Mouse (Mus musculus): Measurements from ENCODE around the gene Cd84.
"Not testable (repeated sequence)": the region's sequence is repeated elsewhere in the genome, so short reads cannot be mapped to it uniquely, and the experiment has no call there.

Cd84 gene

DNA sequence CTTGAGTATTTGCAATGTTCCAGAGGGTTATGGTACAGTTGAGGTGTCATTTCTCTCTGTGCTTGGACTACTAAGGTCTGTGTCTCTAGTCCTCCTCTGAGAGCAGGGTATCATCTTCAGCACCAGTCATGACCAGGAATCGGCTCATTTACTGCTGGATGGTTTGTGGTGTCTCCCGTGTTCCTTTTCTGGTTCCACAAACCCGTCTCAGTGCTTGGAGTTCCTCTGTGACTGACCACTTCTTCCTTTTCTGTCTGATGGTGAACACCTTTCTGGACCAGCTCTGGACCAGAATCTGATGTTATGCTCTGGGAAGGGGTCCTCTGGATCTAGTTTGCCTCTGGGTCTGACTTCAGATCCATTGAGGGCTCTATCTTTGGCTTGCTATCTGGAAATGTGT, at the start of gene Cd84:
TSS of gene Cd84 (plus strand) at position 210 of the 400 bp plus-strand sequence.
- no peak for DNase-seq (ENCODE audit: low spot score)

DNA sequence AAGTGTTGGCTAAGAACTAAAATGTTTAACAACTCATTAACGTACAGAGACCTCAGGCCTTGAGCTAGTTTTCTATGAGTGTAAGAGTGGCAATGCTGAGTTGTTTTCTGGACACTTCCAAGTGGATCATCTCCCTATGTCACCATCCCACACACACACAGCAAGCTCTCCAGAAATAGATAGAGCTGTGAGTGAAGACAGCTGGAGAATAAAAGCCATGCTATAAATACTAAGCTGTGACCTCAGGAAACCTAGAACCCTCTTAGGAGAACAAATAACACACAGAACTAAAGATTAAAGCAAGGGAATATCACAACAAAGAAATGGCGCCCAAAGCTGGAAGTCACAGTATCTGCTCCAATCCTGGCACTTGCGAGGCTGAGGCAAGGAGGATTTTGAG, 48.0 kb upstream of the Cd84 start:
- no peak for DNase-seq (ENCODE audit: low spot score)

DNA sequence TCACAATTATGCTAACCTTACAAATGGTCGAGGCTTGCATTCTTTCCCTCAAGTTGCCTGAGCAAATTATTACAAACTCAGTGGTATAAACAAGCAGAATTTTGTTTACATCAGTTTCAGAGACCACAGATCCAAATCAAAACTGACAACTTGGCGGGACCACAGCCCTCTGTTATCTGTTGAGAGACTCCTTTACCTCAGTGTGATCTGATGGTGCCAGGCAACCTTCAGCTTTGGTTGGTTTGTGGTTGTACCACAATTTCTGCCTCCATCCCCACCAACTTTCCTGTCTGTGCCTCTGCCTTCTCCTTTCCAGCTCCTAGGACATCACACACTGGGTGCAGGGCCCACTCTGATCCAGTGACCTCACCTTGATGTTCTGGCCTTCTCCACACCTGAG, 43.3 kb upstream of the Cd84 start:
- no peak for DNase-seq (ENCODE audit: low spot score)

DNA sequence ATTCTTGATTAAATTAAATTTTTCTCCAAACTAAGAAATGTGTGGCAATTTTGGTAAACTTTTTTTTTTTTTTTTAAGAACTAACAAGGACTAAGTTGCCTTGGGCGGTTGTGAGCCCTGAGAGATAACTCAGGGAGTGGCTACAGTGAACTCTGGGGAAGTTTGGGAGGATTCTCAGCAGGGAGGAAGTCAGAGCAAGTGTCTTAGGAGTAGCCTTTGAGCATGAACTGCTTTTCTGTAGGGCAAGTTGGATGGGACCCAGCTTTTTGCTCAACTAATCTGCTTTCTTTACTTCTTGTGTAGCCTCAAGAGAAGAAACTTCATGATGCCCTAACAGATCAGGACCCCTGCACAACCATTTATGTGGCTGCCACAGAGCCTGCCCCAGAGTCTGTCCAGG, 41.7 kb upstream of the Cd84 start:
- no peak for DNase-seq (ENCODE audit: low spot score)

DNA sequence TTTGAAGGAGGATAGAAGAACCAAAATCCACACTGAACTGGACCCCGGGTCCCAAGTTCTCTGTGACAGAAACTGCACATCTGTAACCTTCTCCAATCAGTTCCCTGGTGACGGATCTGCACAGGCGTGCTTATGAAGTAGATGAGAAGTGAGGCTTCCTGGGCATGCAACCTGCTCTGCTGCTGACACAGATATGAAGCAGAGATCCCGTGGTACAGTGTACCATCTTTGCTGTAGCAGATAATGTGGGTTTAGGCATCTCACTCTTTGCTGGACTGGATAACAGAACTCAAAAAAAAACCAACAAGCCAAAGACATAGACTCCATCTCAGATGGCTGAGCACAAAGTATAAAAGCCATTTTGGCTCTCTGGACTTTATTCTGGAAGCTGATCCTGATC, 39.8 kb upstream of the Cd84 start:
- no peak for DNase-seq (ENCODE audit: low spot score)

DNA sequence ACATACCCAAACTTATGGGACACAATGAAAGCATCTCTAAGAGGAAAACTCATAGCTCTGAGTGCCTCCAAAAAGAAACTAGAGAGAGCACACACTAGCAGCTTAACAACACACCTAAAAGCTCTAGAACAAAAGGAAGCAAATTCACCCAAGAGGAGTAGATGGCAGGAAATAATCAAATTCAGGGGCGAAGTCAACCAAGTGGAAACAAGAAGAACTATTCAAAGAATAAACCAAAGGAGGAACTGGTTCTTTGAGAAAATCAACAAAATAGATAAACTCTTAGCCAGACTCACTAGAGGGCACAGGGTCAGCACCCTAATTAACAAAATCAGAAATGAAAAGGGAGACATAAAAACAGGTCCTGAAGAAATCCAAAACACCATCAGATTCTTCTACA, 28.4 kb upstream of the Cd84 start:
- DNase-seq (ENCODE audit: low spot score) = not testable (repeated sequence)

DNA sequence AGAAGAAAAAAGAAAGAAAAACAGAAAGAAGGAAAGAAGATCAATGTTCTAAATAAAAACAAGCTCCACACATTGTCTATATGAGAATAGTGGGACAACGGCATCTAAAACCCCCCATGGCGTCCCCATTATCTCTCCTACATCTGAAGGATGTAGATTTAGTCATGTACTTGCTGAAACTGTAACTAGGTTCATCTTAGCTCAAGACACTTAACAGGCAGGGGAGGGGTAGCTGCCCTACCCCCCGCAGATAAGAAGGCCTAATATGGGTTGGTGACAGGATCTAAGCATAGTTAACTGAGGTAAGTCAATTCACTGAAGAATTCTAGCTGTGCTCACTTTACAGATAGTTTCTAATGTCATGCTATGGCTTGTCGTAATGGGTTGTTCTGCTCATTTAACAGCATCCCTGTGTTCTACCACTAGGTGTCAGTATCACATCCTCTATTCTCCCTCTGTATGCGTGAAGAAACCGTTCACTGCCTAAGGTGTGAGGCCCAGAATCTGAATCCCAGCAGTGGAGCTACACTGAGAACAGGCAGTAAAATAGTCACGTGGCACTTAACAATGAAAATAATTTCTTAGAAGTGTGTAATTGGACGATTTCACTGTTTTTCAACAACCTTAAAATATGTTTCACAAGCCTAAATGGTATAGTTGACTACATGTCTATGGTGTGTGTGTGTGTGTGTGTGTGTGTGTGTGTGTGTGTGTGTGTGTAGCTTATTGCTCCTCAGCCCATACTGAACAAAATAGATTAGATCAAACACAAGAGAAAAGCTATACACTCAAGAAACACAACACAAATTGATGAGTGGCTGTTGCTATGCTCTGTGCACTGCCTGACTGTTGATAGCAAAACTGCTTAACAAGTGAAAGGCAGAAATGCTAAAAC, 23.7 kb upstream of the Cd84 start:
- DNase-seq (ENCODE audit: low spot score) = peak; percentile 42

DNA sequence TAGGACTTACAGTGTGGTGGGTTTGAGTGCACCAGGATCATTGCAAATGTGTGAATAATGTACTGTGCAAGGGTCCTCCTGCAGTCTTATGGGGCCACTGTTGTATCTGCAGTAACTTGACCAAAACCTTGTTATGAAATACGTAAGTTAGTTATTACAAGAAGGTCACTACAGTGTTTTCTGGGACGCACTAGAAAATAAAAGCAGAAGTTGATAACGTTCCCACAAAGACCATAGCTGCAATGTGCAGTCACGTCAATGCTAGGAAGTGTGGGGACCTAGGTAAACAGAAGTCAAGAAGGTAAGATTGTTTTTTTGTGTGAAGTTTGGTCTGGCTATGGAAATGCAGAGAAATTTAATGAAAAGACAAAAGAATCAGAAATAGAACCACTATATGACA, 22.5 kb upstream of the Cd84 start:
- no peak for DNase-seq (ENCODE audit: low spot score)

DNA sequence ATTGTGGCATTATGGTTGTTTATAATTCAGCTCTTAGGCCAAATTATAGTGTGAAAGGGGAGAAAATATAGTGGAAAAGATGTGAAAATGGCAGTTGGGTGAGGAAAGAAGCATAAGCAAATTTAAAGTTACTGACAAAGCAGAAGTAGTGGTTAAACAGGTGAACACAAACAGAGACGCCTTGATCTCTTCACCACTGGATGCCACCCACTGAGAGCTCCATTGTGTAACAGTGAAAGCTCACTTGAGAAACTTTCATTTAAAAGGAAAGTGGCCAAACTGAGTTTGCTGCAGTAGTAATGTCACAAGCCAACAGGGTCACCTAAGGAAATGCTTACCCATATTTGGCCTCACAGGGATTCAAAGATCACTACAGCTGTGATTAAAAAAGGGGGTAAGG, 18.2 kb upstream of the Cd84 start:
- no peak for DNase-seq (ENCODE audit: low spot score)

DNA sequence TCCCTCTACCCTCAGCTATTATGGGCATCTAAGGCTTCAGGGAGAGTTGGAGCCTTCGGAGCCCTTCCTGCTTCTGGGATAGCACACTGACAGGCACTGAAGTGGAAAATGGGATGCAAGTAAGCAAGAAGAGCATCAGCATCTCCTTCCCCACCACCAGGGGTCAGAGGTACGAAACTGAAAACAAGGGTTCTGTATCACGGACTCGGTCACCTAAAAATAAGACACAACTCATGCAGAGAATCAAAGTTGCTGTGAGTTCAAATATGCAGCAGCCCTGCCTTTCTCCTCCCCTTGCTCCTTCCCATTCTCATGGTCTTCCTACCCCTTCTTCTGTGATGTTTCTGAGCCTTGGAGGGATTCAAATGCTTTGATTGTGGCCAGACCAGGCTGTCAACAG, 14.0 kb upstream of the Cd84 start:
- DNase-seq (ENCODE audit: low spot score) = no peak

DNA sequence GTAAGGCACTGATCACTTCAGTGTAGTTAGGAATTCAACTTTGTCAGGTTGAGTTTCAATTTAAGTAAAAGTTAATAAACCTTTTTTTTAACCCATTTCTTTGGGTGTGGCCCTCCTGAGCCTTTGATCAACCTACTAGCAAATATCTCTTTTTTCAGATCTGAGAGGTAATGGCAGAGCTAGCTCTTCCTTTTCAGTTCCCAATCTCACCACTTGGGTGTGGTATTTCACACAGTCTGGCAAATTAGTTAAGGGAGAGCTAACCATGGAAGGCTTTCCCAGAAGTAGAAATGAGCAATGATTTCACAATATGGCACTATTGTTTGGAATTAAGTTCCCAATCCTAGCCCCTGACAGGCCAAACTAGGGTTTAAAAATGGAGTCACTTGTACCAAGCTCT, 13.3 kb upstream of the Cd84 start:
- no peak for DNase-seq (ENCODE audit: low spot score)

DNA sequence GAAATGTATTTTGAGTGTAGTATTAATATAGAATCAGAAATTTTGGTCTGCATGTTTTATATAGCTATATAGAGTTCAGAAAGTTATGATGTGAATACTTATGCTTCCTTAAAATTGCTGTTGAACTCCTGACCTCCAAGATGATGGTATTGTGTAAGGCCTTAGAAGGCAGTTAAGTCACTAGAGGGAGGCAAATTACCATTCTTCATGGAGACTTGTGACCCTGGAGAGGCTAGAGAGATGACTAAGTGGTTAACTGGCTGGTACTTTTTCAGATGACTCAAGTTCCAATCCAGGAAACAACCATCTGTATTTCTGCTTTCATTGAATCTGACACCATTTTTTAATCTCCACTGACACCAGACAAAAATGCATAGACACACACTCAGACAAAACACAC, 11.8 kb upstream of the Cd84 start:
- no peak for DNase-seq (ENCODE audit: low spot score)

DNA sequence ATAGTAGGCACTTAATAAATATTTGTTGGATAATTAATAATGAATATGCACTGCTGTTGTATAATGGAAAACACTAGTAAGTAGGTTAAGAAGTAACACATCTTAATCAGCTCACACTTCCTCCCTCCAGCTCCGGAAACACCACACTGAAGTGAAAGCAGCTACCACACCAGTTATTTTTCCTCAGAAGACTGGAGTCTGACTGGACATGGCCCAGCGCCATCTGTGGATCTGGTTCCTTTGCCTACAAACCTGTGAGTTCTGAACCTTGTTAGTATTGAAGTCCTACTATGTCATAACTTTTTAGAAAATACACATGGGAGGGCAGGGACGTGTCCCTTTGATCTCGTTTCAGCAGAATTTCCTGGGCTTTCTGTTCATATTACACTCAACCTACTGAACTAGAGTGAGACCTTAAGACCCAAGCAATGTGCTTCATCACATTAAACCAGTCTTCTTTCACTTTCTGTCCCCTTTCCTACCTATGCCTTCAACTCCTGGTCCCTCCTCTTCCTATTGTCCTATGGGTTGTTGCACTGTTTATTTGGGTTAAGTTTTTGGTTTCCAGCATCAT, 1.0 kb downstream of the Cd84 start:
- DNase-seq (ENCODE audit: low spot score) = no peak

DNA sequence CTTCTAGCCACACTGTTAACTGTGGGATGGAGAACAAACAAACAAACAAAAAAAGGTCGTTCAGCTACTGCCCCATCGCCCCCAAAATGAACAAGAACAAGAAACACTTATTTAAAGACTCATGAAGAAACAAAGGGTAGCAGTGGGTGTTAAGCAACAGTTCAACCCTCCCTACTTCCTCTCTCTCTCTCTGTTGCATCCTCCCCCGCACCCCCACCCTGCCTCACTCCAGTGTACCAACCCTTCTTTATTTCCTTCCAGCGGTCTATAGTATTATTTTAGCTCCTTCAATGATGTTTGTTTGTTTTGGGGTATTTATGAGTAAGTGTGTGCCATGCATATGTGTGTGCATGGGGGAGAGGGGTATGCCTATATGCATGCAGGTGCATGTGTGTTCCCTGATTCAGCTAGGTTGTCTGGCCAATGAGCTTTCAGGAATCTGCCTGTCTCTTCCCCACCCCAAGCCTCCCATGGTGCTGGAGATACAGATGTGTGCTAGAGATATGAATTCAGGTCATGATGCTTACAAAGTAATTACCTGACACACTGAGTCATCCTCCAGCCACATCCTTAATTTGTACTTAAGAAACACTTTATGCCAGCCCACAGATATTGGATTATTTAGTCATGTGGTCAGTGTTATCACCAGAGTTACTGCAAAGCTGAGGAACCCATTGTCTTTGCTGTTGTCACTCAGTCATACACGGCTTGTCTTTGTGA, 5.7 kb downstream of the Cd84 start:
- DNase-seq (ENCODE audit: low spot score) = no peak

DNA sequence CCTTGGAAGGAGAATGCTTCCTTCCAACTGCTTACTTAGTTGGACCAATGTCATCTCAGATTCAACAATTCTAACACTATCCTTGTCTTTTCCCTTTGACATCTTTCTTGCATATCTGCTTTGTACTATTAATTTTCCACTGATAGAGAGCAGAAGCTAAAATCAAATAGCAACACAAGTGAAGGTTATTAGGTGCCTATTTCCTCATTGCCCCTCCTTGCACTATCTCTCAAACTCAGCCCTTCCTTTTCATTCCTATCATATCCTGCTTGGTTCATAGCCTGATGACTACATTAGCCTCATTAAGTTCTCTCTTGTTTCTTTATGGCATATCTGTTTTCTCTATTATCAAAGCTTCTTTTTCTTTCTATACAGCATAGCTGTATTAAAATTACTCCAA, 8.7 kb downstream of the Cd84 start:
- DNase-seq (ENCODE audit: low spot score) = no peak

DNA sequence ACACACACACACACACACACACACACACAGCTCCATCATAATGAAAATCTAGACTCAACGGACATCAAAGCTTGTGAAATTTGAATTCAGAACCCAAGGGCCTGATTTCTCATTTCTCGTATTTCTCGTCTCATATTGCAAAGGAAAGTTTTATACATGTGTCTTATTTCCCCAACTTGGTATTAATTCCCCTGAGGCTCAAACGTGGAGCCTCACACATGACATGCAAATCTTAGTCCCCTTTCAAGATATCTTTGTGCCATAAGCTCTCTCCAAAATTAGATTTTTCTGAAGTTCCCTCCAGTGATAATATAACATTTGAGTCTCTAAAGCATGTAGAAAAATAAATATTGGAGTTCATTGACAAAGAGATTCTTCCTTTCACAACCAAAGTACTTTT, 9.3 kb downstream of the Cd84 start:
- DNase-seq (ENCODE audit: low spot score) = no peak

DNA sequence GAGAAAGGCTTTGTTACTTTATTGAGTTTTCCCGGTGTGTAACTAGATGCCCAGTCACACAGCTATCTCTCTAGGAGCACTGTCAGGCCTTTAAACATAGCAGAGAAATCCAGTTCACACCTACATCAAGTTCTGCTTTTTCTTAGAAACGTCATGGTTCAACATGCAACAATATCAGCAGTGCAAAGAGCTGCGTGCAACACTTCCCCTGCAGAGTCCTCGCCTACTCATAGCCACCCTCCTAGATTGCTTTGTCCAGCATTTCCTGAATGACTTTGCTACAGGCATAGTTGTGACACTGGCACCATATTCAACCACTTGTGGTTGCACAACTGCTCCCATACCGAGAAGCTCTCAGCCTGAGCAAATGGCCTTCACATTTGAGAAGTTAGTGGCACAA, 10.0 kb downstream of the Cd84 start:
- DNase-seq (ENCODE audit: low spot score) = no peak

DNA sequence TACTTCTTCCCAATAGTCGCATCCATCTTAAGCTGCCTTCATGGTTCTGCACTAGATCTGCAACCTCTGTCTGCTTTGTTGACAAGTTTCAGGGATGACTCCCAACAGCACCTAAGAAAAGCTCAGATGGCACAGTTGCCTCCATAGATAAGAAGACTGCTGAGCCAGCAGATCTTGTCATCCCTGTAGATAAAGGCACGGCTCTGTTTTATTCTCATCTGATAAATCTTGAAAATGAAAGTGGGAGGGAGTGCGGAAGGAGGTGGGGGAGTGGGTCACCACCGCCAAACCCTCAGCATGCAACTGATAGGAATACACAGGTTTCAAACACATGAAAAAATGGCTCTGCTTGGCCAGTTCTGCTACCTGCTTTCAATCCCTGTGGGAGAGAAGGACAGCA, 26.0 kb downstream of the Cd84 start:
- no peak for DNase-seq (ENCODE audit: low spot score)

DNA sequence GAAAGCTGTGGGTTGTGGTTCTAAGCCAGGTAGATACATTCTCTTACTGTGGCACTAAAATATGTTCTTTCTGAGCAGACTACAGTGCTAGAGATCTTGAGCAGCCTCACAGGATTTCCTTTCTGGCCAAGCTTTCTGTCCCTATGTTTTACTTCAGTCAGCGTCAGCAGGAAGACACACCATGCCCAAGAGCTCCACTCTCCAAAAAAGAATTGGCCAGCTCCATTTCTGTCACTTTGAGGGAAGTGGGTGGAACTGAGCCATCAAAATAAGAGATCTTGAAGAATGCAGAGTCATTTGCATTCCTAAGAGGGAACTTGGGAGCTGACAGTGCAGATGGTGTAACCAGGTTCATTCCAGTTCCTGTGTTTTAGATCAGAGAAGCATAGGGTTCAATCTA, 47.5 kb downstream of the Cd84 start:
- DNase-seq (ENCODE audit: low spot score) = no peak

DNA sequence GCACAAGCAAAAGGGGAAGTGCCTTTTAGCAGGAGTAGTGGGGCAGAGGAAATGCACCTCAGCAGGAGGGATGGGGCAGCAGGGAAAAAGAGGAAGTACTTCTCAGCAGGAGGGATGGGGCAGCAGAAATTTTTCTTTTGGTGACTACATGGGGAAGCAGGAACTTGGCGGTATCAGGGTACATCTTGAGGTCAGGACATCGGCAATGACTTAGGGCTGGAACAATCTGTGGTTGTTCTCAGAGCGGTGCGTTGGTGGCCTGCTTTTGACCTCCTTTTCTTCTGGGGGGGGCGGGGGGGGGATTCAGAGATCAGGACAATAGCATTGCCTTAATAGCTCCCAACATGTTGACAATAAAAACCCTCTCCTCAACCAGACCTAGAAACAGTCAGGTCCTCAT, 55.9 kb downstream of the Cd84 start, which contains the start of gene Gm10521:
TSS of gene Gm10521 (plus strand) at position 301 of the 400 bp plus-strand sequence.
- not testable (repeated sequence) for DNase-seq (ENCODE audit: low spot score)

DNA sequence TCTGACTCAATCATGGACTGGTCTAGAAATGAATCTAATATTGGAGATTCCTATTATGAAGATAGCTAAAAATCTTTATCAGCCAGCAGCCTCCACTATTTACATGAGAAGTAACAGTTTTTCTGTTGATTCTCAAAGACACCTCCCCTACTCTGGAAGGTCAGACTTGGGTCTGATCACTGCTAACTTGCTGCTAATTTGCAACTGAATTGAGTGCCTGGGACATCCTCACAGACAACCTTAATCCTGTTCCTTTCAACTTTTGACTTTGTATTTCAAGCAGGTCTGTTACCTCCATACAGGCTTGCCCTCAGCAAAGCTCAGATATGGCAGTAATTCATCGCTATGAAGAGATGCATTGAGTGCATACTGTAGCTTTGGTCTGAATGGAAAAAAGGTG, 64.5 kb downstream of the Cd84 start:
- DNase-seq (ENCODE audit: low spot score) = no peak

DNA sequence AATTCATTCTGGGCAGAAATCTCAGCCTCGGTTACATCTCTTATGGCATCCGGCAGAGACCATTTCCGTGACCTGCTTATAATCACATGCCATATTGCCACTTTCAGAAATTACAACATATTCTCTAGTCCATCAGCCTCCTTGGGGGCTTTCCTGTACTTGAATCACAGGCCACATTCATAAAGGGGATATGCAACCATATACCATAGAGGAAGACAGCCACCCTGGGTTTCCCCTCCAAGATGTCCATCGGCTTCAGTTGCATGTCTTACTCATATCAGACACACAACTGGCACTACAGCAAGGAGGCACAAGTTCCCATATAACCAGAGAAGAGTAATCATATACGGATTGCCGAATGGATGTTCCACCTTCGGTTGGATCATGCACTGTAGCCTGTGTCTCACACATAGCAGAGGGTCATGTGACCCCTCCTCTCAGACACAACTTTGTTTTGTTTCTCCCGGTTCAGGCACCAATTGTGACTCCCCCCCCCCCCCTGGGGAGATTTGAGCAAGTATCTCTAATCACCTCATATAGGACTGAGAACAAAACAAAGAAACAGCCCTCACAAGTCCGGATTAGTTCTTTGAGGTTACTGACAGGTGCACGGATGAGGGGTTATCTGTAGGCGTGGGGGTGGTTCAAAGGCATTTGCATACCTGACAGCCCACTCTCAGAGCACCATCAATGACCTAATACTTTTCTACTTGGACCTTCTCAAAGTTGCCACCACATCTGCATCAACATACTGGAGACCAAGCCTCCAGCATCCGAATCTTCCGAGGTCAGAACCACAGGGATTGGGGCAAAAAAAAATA, 76.4 kb downstream of the Cd84 start:
- no peak for DNase-seq (ENCODE audit: low spot score)

Measured in c-Kit-positive CD71-positive TER-119-positive erythroid progenitor cells, embryonic 14.5 days (primary cell).